ENCODE assay signal across 18 mouse cellular contexts in genomic region chr9:51874348-51874747, GRCm38 (mm10).
DNase-seq lines count a peak whose midpoint lies in the region; ATAC-seq and TF ChIP-seq lines count a peak whose summit lies in the region.
"Had no signal": no experiment of that assay in that cellular context is flagged by ENCODE, and none has a peak within 500 bp of the region (broad histone marks: within the 10 kb centered on the region; RNA-seq: fewer than 3 reads in every experiment).

No protein-coding gene starts in this region.

- WGBS in hindbrain, embryonic 10.5 days = 50% methylated on average over 4 of the region's 4 CpGs
- 64% methylated on average over 4 of the region's 4 CpGs for WGBS in hindbrain, embryonic 14.5 days
- 64% methylated on average over 4 of the region's 4 CpGs for WGBS in midbrain, embryonic 10.5 days
- 65% methylated on average over 4 of the region's 4 CpGs for WGBS in midbrain, embryonic 14.5 days
- WGBS in embryonic facial prominence, embryonic 11.5 days = 30% methylated on average over 4 of the region's 4 CpGs

- H3K4me2 ChIP-seq in hindbrain, embryonic 14.5 days (replicated peaks) = no peak overlapping the region
- no peak overlapping the region for H3K4me2 ChIP-seq in midbrain, embryonic 14.5 days (ENCODE audit: low read length)
- no peak overlapping the region for H3K4me2 ChIP-seq in embryonic facial prominence, embryonic 11.5 days (ENCODE audit: low read depth, low read length)
- H3K4me2 ChIP-seq: embryonic facial prominence, embryonic 12.5 days; forebrain, embryonic 13.5 days; heart, embryonic 13.5 days; hindbrain, embryonic 12.5 days; stomach, embryonic 15.5 days had no signal

- H3K27ac ChIP-seq in hindbrain, embryonic 10.5 days = no peak overlapping the region
- no peak overlapping the region for H3K27ac ChIP-seq in hindbrain, embryonic 14.5 days
- H3K27ac ChIP-seq in midbrain, embryonic 10.5 days (replicated peaks) = no peak overlapping the region
- no peak overlapping the region for H3K27ac ChIP-seq in midbrain, embryonic 14.5 days (replicated peaks; ENCODE audit: low read depth, low read length)
- H3K27ac ChIP-seq in embryonic facial prominence, embryonic 11.5 days (replicated peaks; ENCODE audit: low read depth, low read length) = no peak overlapping the region
- H3K27ac ChIP-seq in layer of hippocampus, adult 2 months = no peak overlapping the region
- H3K27ac ChIP-seq: embryonic facial prominence, embryonic 12.5 days; forebrain, embryonic 13.5 days; heart, embryonic 13.5 days; hindbrain, embryonic 12.5 days; liver, embryonic 14.5 days; stomach, embryonic 15.5 days had no signal

- no peaks in the 10 kb centered on the region for H3K27me3 ChIP-seq in hindbrain, embryonic 10.5 days (ENCODE audit: insufficient read depth, poor library complexity, severe bottlenecking)
- no peaks in the 10 kb centered on the region for H3K27me3 ChIP-seq in hindbrain, embryonic 14.5 days (ENCODE audit: control insufficient read depth, insufficient read depth, low read length)
- no peaks in the 10 kb centered on the region for H3K27me3 ChIP-seq in midbrain, embryonic 10.5 days (ENCODE audit: low read depth, poor library complexity, severe bottlenecking)
- no peaks in the 10 kb centered on the region for H3K27me3 ChIP-seq in midbrain, embryonic 14.5 days (ENCODE audit: control insufficient read depth, insufficient read depth, low read length)
- H3K27me3 ChIP-seq in embryonic facial prominence, embryonic 11.5 days (ENCODE audit: control insufficient read depth, insufficient read depth, low read length) = no peaks in the 10 kb centered on the region
- H3K27me3 ChIP-seq: embryonic facial prominence, embryonic 12.5 days; forebrain, embryonic 13.5 days; heart, embryonic 13.5 days; hindbrain, embryonic 12.5 days; stomach, embryonic 15.5 days had no signal

- no peak overlapping the region for H3K4me3 ChIP-seq in hindbrain, embryonic 10.5 days
- H3K4me3 ChIP-seq in hindbrain, embryonic 14.5 days (replicated peaks; ENCODE audit: low read length) = no peak overlapping the region
- H3K4me3 ChIP-seq in midbrain, embryonic 10.5 days = no peak overlapping the region
- no peak overlapping the region for H3K4me3 ChIP-seq in midbrain, embryonic 14.5 days (replicated peaks; ENCODE audit: low read depth, low read length)
- no peak overlapping the region for H3K4me3 ChIP-seq in embryonic facial prominence, embryonic 11.5 days (ENCODE audit: low read depth, low read length)
- H3K4me3 ChIP-seq in layer of hippocampus, adult 2 months = no peak overlapping the region
- H3K4me3 ChIP-seq: embryonic facial prominence, embryonic 12.5 days; forebrain, embryonic 13.5 days; heart, embryonic 13.5 days; hindbrain, embryonic 12.5 days; stomach, embryonic 15.5 days had no signal

- DNase-seq in hindbrain, embryonic 10.5 days (ENCODE audit: low spot score) = peak; percentile 18
- no peak for DNase-seq in hindbrain, embryonic 14.5 days (ENCODE audit: low spot score)
- peak; percentile 19 for DNase-seq in midbrain, embryonic 10.5 days (ENCODE audit: low spot score)
- DNase-seq in midbrain, embryonic 14.5 days = no peak
- peak; percentile 45 for DNase-seq in embryonic facial prominence, embryonic 11.5 days (ENCODE audit: low spot score)
- peak; percentile 62 for DNase-seq in mesoderm, embryonic 11.5 days (ENCODE audit: low read depth, low spot score)
- DNase-seq in layer of hippocampus, adult 2 months (ENCODE audit: low spot score in 2 of 2) = no peak
- DNase-seq in heart, postnatal 4 days = no peak
- DNase-seq: cerebellum, adult 2 months; layer of hippocampus, adult 9-11 months; right cerebral cortex, postnatal 4 days had no signal

- no peaks in the 10 kb centered on the region for H3K4me1 ChIP-seq in hindbrain, embryonic 10.5 days (replicated peaks)
- no peaks in the 10 kb centered on the region for H3K4me1 ChIP-seq in hindbrain, embryonic 14.5 days (replicated peaks; ENCODE audit: control insufficient read depth, insufficient read depth, low read length)
- H3K4me1 ChIP-seq in midbrain, embryonic 10.5 days = peaks cover 5% of the 10 kb centered on the region; the same call in 1 of the 2 replicates
- no peaks in the 10 kb centered on the region for H3K4me1 ChIP-seq in midbrain, embryonic 14.5 days (ENCODE audit: control insufficient read depth, insufficient read depth, low read length)
- H3K4me1 ChIP-seq in embryonic facial prominence, embryonic 11.5 days (ENCODE audit: control insufficient read depth, insufficient read depth, low read length) = peaks cover 3% of the 10 kb centered on the region; the same call in 1 of the 2 replicates
- H3K4me1 ChIP-seq: forebrain, embryonic 13.5 days; heart, embryonic 13.5 days; hindbrain, embryonic 12.5 days; stomach, embryonic 15.5 days had no signal

- no peak for ATAC-seq in hindbrain, embryonic 14.5 days (ENCODE audit: low FRiP score)
- ATAC-seq in midbrain, embryonic 14.5 days (ENCODE audit: low FRiP score, low TSS enrichment) = no peak
- ATAC-seq in embryonic facial prominence, embryonic 11.5 days (replicated peaks; ENCODE audit: insufficient number of reproducible peaks, low FRiP score, low TSS enrichment, low read depth) = no peak
- ATAC-seq: forebrain, embryonic 13.5 days; intestine, postnatal 0 days had no signal

- no peaks in the 10 kb centered on the region for H3K9me3 ChIP-seq in hindbrain, embryonic 10.5 days
- no peaks in the 10 kb centered on the region for H3K9me3 ChIP-seq in hindbrain, embryonic 14.5 days (ENCODE audit: control insufficient read depth, low read length)
- no peaks in the 10 kb centered on the region for H3K9me3 ChIP-seq in midbrain, embryonic 10.5 days (replicated peaks)
- no peaks in the 10 kb centered on the region for H3K9me3 ChIP-seq in midbrain, embryonic 14.5 days (ENCODE audit: control insufficient read depth, low read length)
- no peaks in the 10 kb centered on the region for H3K9me3 ChIP-seq in embryonic facial prominence, embryonic 11.5 days (replicated peaks; ENCODE audit: control insufficient read depth, low read length)
- H3K9me3 ChIP-seq: embryonic facial prominence, embryonic 12.5 days; forebrain, embryonic 13.5 days; hindbrain, embryonic 12.5 days; stomach, embryonic 15.5 days had no signal

- no peak overlapping the region for H3K9ac ChIP-seq in hindbrain, embryonic 14.5 days
- H3K9ac ChIP-seq in midbrain, embryonic 14.5 days (replicated peaks; ENCODE audit: low read length) = no peak overlapping the region
- no peak overlapping the region for H3K9ac ChIP-seq in embryonic facial prominence, embryonic 11.5 days (replicated peaks; ENCODE audit: low read length)
- H3K9ac ChIP-seq: embryonic facial prominence, embryonic 12.5 days; forebrain, embryonic 13.5 days; heart, embryonic 13.5 days; hindbrain, embryonic 12.5 days; liver, embryonic 14.5 days; stomach, embryonic 15.5 days had no signal

- TF ChIP-seq CTCF in layer of hippocampus, adult 2 months (conservative IDR thresholded peaks at IDR 0.05) = no peak

- H3K36me3 ChIP-seq in hindbrain, embryonic 10.5 days = no peaks in the 10 kb centered on the region
- H3K36me3 ChIP-seq in hindbrain, embryonic 14.5 days (replicated peaks; ENCODE audit: control insufficient read depth, insufficient read depth) = no peaks in the 10 kb centered on the region
- no peaks in the 10 kb centered on the region for H3K36me3 ChIP-seq in midbrain, embryonic 10.5 days
- no peaks in the 10 kb centered on the region for H3K36me3 ChIP-seq in midbrain, embryonic 14.5 days (ENCODE audit: control insufficient read depth, insufficient read depth, low read length)
- no peaks in the 10 kb centered on the region for H3K36me3 ChIP-seq in embryonic facial prominence, embryonic 11.5 days (replicated peaks; ENCODE audit: control insufficient read depth, insufficient read depth, low read depth, low read length)
- H3K36me3 ChIP-seq: embryonic facial prominence, embryonic 12.5 days; heart, embryonic 13.5 days; hindbrain, embryonic 12.5 days; stomach, embryonic 15.5 days had no signal

Comparison
In these comparisons a context has a peak if more than half of its experiments do, and no peak if none do; other contexts are left out.
1. DNase-seq: peak in hindbrain, embryonic 10.5 days (single experiment), midbrain, embryonic 10.5 days (single experiment), embryonic facial prominence, embryonic 11.5 days (single experiment) and mesoderm, embryonic 11.5 days (single experiment); none in hindbrain, embryonic 14.5 days (single experiment), midbrain, embryonic 14.5 days (single experiment), layer of hippocampus, adult 2 months (0 of 2) and heart, postnatal 4 days (single experiment).